8 mouse cellular contexts compared by ENCODE assay signal in the genomic region with DNA sequence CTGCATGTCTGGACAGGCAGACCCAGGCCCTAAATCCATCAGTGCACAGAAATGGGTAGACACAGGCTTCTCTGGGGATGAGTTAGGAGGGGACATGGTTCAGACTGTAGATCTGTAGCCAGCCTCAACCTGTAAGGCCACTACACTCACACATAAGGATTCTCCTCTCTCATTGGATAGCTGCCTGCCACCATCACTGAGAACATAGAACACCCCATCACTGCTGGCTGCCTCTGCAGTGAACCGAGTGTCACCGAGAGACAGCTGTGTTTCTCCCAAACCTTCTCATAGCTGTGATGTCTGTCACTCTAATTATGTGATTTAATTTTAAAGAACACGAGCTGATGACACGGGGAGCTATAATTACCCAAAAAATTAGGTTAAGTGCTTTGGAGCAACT. TPM values are rescaled to one million over a fixed set of nuclear protein-coding genes. Genes with fewer than 3 reads are reported as not detected.
DNase-seq lines count a peak whose midpoint lies in the region; ATAC-seq and TF ChIP-seq lines count a peak whose summit lies in the region.

No protein-coding gene starts in this region.

- H3K4me1 ChIP-seq in heart, embryonic 14.5 days (ENCODE audit: control insufficient read depth in 2 of 2, insufficient read depth in 2 of 2, low read length in 2 of 2): peaks cover 23 to 32% of the 10 kb centered on the region in 2 experiments
- peaks cover 28% of the 10 kb centered on the region for H3K4me1 ChIP-seq in limb, embryonic 11.5 days (ENCODE audit: control insufficient read depth, insufficient read depth, low read length)
- peaks cover 54% of the 10 kb centered on the region for H3K4me1 ChIP-seq in limb, embryonic 10.5 days
- H3K4me1 ChIP-seq in embryonic facial prominence, embryonic 10.5 days: peaks cover 68% of the 10 kb centered on the region

- no peak overlapping the region for H3K4me3 ChIP-seq in heart, embryonic 14.5 days (ENCODE audit: control insufficient read depth in 1 of 2, insufficient read depth in 1 of 2, low read depth in 1 of 2, low read length in 2 of 2)
- H3K4me3 ChIP-seq in limb, embryonic 11.5 days (ENCODE audit: low read depth, low read length): no peak overlapping the region
- no peak overlapping the region for H3K4me3 ChIP-seq in limb, embryonic 10.5 days
- H3K4me3 ChIP-seq in C2C12 (ENCODE audit: insufficient read depth, poor library complexity, severe bottlenecking): no peak overlapping the region
- 0 out of 2 replicates have a peak overlapping the region, but pooled peaks have one; percentile 11 for H3K4me3 ChIP-seq in embryonic facial prominence, embryonic 10.5 days

- no peaks in the 10 kb centered on the region for H3K36me3 ChIP-seq in heart, embryonic 14.5 days (ENCODE audit: control insufficient read depth, insufficient read depth, low read length)
- no peaks in the 10 kb centered on the region for H3K36me3 ChIP-seq in limb, embryonic 11.5 days (ENCODE audit: control insufficient read depth, insufficient read depth, low read length)
- H3K36me3 ChIP-seq in limb, embryonic 10.5 days: no peaks in the 10 kb centered on the region
- H3K36me3 ChIP-seq in C2C12 (ENCODE audit: control insufficient read depth, insufficient read depth): no peaks in the 10 kb centered on the region
- H3K36me3 ChIP-seq in embryonic facial prominence, embryonic 10.5 days (replicated peaks): no peaks in the 10 kb centered on the region

- no peak for ATAC-seq in heart, embryonic 14.5 days (ENCODE audit: insufficient number of reproducible peaks, insufficient read depth, low FRiP score, low read depth)
- peak; percentile 10 for ATAC-seq in limb, embryonic 11.5 days (ENCODE audit: insufficient number of reproducible peaks, low FRiP score, low TSS enrichment, low read depth)

- no peak for DNase-seq in heart, adult 9 months (ENCODE audit: low spot score in 2 of 2)
- DNase-seq in limb, embryonic 11.5 days (ENCODE audit: low spot score): no peak
- no peak for DNase-seq in limb, embryonic 10.5 days (ENCODE audit: low spot score)
- no peak for DNase-seq in embryonic facial prominence, embryonic 10.5 days (ENCODE audit: low spot score)
- DNase-seq in adrenal gland, postnatal 10 days: no peak
- no peak for DNase-seq in adrenal gland, postnatal 25 days

- no peaks in the 10 kb centered on the region for H3K79me2 ChIP-seq in C2C12 (ENCODE audit: control insufficient read depth, insufficient read depth)

- WGBS in heart, embryonic 14.5 days: 68% methylated on average over 4 of the region's 4 CpGs
- whole genome bisulfite sequencing in limb, embryonic 11.5 days: 76% methylated on average over 4 of the region's 4 CpGs
- 68% methylated on average over 4 of the region's 4 CpGs for WGBS in limb, embryonic 10.5 days
- 64% methylated on average over 4 of the region's 4 CpGs for WGBS in embryonic facial prominence, embryonic 10.5 days

- H3K4me2 ChIP-seq in heart, embryonic 14.5 days (ENCODE audit: low read length): peak overlapping the region; percentile 44
- no peak overlapping the region for H3K4me2 ChIP-seq in limb, embryonic 11.5 days (ENCODE audit: low read depth, severe bottlenecking)

- no peak for TF ChIP-seq CTCF in C2C12 (IDR thresholded peaks at IDR 0.05; ENCODE audit: control insufficient read depth, insufficient read depth, insufficient read length)

- H3K27ac ChIP-seq in heart, embryonic 14.5 days (replicated peaks in 1 of 2; ENCODE audit: control insufficient read depth in 1 of 2, insufficient read depth in 1 of 2, low read depth in 2 of 2, low read length in 2 of 2): no peak overlapping the region
- no peak overlapping the region for H3K27ac ChIP-seq in limb, embryonic 11.5 days (replicated peaks; ENCODE audit: low read depth, low read length)
- H3K27ac ChIP-seq in limb, embryonic 10.5 days: no peak overlapping the region
- H3K27ac ChIP-seq in embryonic facial prominence, embryonic 10.5 days (replicated peaks): no peak overlapping the region

- no peaks in the 10 kb centered on the region for H3K79me3 ChIP-seq in C2C12 (ENCODE audit: low read depth)

- H3K9ac ChIP-seq in heart, embryonic 14.5 days (ENCODE audit: low read length): peak overlapping the region; percentile 28; the same call in 1 of the 2 replicates
- no peak overlapping the region for H3K9ac ChIP-seq in limb, embryonic 11.5 days (ENCODE audit: low read length)

- H3K9me3 ChIP-seq in heart, embryonic 14.5 days (ENCODE audit: control insufficient read depth, low read length): no peaks in the 10 kb centered on the region
- H3K9me3 ChIP-seq in limb, embryonic 11.5 days (ENCODE audit: control insufficient read depth, low read length): no peaks in the 10 kb centered on the region
- H3K9me3 ChIP-seq in limb, embryonic 10.5 days (replicated peaks): no peaks in the 10 kb centered on the region
- no peaks in the 10 kb centered on the region for H3K9me3 ChIP-seq in embryonic facial prominence, embryonic 10.5 days

- H3ac ChIP-seq in C2C12 (ENCODE audit: control insufficient read depth, insufficient read length, low read depth): peak overlapping the region; percentile 29

- H3K27me3 ChIP-seq in heart, embryonic 14.5 days (ENCODE audit: control insufficient read depth, insufficient read depth, low read length): no peaks in the 10 kb centered on the region; the same call in 1 of the 2 replicates
- peaks cover 3% of the 10 kb centered on the region; the same call in 1 of the 2 replicates for H3K27me3 ChIP-seq in limb, embryonic 11.5 days (ENCODE audit: control insufficient read depth, insufficient read depth, low read length)
- peaks cover 5% of the 10 kb centered on the region for H3K27me3 ChIP-seq in limb, embryonic 10.5 days (ENCODE audit: low read depth, poor library complexity, severe bottlenecking)
- H3K27me3 ChIP-seq in C2C12 (ENCODE audit: control insufficient read depth, insufficient read depth, insufficient read length): no peaks in the 10 kb centered on the region
- peaks cover 25% of the 10 kb centered on the region for H3K27me3 ChIP-seq in embryonic facial prominence, embryonic 10.5 days (replicated peaks; ENCODE audit: low read depth, poor library complexity, severe bottlenecking)

TF ChIP-seq in C2C12, 6 proteins besides CTCF, POLR2A, EP300 and RAD21:
- TF ChIP-seq CEBPB (IDR thresholded peaks at IDR 0.05; ENCODE audit: low read depth) (no peak), MAX (IDR thresholded peaks at IDR 0.05) (no peak), MYOD1 (IDR thresholded peaks at IDR 0.05; ENCODE audit: control insufficient read depth, insufficient read length, low read depth) (no peak), MYOG (IDR thresholded peaks at IDR 0.05; ENCODE audit: control insufficient read depth, extremely low read depth, insufficient read length) (no peak), USF1 (IDR thresholded peaks at IDR 0.05; ENCODE audit: low read depth) (no peak), FOSL1 (IDR thresholded peaks at IDR 0.05; ENCODE audit: insufficient read depth, low read length, poor library complexity, severe bottlenecking) (no peak)

RNA-seq across cellular contexts. Expression of a gene that starts 54.5 kb away (rescaled TPM):
- polyA plus RNA-seq in heart, embryonic 14.5 days (2014; fragmentation: Nextera tagmentation; extraction: Ambion mirVana): 2.9 and 4.1 TPM in 2 replicates
- 3.0 and 3.3 TPM in 2 replicates for polyA plus RNA-seq in limb, embryonic 11.5 days (2014; fragmentation: Nextera tagmentation; extraction: Ambion mirVana)
- polyA plus RNA-seq in limb, embryonic 10.5 days (2016; fragmentation: Nextera tagmentation; extraction: Ambion mirVana): 2.1 and 4.5 TPM in 2 replicates
- 1.2 TPM for polyA plus RNA-seq in C2C12 (2012; fragmentation: generic; extraction: Trizol)
- 3.6 TPM in 2 replicates for polyA plus RNA-seq in embryonic facial prominence, embryonic 10.5 days (2016; fragmentation: Nextera tagmentation; extraction: Ambion mirVana)
- 1 to 10 TPM in 1 of 2 experiments, under 1 TPM in 1; 0.94 to 1.7 TPM for total RNA-seq in adrenal gland, postnatal 10 days (2021)
- total RNA-seq in adrenal gland, postnatal 25 days (2021): 1.1 TPM in 1 of 2 replicates, not detected in the other
